Mouse (Mus musculus): ENCODE data around the gene Cmas. TPM values are rescaled to one million over a fixed set of nuclear protein-coding genes. Genes with fewer than 3 reads are reported as not detected.

Cmas gene
- total RNA-seq, 2 experiments from 2014 or later = 107 to 111 TPM

DNA sequence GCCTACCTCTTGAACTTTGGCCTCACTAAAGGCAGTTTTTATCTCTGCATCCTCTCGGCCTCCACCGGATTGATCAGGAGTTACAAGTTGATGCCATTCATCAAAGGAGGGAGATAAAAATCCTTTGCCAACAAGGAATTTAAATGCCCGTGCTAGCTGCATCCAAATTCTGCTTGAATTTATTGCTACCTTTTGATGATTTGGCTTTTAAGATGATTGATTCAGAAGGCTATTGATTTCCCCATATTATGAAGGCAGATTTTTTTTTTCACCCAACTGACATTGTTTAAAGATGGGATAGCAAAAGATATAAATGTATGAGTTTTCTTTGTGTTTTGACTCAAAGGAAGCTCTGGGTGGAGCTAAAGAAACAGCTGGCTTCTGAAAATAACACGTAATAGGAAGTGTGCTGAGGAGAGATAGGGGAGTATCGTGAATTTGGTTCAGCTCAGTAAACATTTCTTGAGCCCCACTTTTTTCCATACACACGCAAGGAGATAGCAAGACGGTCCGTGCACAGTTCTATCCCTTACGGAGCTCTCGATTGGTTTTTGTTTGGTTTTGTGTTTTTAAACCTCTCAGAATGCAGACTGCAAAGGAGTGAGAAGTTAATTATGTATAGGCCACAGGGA lies 964 bp downstream of the Cmas start:
- no peak for DNase-seq (ENCODE audit: extremely low spot score in 1 of 2, low spot score in 2 of 2)
- H3K4me3 ChIP-seq = peak overlapping the region; percentile 92
- H3K27ac ChIP-seq = peak overlapping the region; percentile 90
- intact Hi-C loops (cut with DNase I) = no loop called here
- TF ChIP-seq CTCF (IDR thresholded peaks at IDR 0.05) = no peak

DNA sequence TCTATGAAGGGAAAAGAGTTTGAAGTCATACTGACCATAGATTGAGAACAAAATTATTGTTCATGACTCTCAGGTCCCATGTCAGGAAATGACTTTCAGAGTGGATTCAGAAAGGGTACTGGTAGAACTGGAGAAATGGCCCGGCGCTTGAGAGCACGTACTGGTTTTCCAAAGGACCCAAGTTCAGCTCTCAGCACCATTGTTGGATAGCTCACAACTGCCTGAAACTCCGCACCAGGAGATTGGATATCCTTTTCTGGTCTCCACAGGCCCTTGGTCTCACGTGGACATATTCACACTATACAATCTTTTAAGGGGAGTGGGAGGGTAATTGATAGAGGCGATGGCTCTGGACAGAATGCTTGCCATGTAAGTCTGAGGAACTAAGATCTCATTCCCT lies 1.5 kb downstream of the Cmas start:
- peak overlapping the region; percentile 92 for H3K4me3 ChIP-seq
- H3K27ac ChIP-seq = no peak overlapping the region
- intact Hi-C loops (cut with DNase I) = no loop called here
- no peak for TF ChIP-seq CTCF (IDR thresholded peaks at IDR 0.05)
- no peak for DNase-seq (ENCODE audit: extremely low spot score in 1 of 2, low spot score in 2 of 2)

DNA sequence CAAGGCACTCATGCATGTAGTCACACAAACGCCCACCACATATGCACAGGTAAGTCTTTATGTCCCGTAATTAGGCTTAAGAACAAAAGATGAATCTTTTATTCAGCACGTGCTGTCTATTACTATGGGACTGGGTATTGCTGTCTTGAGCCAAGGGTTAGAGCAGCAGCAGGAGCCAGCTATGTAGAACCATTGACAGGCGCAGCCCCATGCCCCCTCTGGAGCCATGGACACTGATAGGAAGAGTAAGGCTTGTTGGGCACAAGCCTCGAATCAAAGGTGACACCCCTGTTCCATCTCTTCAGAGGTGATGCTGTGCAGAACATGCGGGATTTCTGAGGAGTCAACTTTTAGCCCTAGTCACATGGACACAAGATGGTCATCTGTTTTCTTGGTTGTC lies 2.1 kb downstream of the Cmas start:
- Histone ChIP-seq H3K4me3 (no peak overlapping the region), H3K27ac (no peak overlapping the region)
- intact Hi-C loops (cut with DNase I) = no loop called here
- no peak for TF ChIP-seq CTCF (IDR thresholded peaks at IDR 0.05)
- DNase-seq (ENCODE audit: extremely low spot score in 1 of 2, low spot score in 2 of 2) = no peak

DNA sequence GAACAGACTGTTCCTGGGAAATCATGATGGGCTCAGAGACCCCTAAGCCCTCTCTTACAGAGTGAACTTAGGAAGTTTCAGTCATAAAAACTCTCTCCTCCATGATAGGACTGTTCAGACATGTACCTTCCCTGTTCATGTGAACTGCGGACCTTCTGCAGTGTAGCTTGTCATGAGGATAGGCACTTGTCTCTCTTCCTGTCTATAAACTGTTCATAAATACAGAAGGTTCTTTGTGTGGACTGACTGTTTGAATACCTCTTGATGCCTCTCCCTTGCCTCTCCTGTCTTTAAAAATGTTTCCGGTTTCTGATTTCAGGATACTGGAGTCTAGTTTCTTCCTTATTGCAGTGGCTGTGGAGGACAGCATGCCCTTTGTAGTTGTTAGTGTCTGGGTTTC lies 3.1 kb downstream of the Cmas start:
- DNase-seq (ENCODE audit: extremely low spot score in 1 of 2, low spot score in 2 of 2) = no peak
- intact Hi-C loops (cut with DNase I) = no loop called here
- Histone ChIP-seq H3K27ac (no peak overlapping the region), H3K4me3 (no peak overlapping the region)
- no peak for TF ChIP-seq CTCF (IDR thresholded peaks at IDR 0.05)

DNA sequence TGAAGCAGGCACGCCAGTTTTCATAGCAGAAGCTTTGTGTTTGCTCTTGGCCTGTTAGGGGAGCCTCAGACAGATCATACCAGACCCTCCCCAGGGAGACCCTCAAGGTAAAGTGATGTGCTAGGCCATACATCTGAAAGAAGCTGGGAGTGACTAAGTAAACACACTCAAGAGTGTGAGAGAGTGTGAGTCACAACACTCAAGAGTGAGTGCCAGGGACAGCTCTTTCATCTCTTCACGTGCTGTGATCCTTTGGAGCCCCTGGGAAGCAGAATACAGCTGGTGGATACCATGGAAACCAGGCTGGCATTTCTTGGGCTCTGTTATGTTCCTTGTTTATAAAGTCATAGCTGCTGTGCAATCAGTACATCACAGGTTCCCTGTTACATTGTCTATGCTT lies 8.4 kb downstream of the Cmas start:
- intact Hi-C loops (cut with DNase I) = no loop called here
- DNase-seq (ENCODE audit: extremely low spot score in 1 of 2, low spot score in 2 of 2) = no peak
- Histone ChIP-seq H3K4me3 (no peak overlapping the region), H3K27ac (no peak overlapping the region)
- TF ChIP-seq CTCF (IDR thresholded peaks at IDR 0.05) = no peak

DNA sequence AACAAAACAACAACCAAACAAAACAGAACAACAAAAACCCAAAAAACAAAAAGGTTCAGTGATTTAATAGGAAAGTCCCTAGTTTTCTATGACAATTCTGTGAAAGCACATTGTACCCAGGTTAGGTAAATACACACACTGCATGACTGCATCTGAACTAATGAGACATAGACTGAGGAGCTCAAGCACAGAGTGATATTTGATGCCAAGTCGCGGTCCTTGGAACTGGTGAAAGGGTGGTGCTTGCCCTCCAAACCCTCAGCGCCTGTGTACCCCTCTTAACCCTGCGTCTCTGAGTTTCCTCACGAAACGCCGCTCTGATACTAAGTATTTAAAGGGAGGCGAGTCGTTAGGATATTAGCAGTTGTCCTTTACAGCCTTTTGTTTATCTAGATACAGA lies 10.8 kb downstream of the Cmas start:
- H3K4me3 ChIP-seq = no peak overlapping the region
- no peak for TF ChIP-seq CTCF (IDR thresholded peaks at IDR 0.05)
- no peak for DNase-seq (ENCODE audit: extremely low spot score in 1 of 2, low spot score in 2 of 2)
- intact Hi-C loops (cut with DNase I) = no loop called here
- no peak overlapping the region for H3K27ac ChIP-seq

DNA sequence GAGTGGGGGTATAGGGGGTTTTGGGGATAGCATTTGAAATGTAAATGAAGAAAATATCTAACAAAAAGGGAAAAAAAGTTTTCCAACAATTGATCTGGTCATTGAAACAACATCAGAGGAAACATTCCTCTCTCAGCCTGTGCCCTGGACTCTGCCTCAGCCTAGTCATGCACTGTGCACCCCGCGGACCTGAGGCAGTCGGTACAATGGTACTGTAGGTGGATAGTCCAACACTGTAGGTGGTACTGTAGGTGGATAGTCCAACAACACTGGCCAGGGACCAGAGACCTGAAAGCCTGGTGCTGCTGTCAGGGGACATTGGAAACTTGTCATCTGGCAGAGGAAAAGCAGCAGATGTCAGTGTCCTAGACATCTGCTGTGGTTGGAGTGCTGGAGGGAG lies 13.4 kb downstream of the Cmas start:
- DNase-seq (ENCODE audit: extremely low spot score in 1 of 2, low spot score in 2 of 2) = no peak
- Histone ChIP-seq H3K27ac (no peak overlapping the region), H3K4me3 (no peak overlapping the region)
- intact Hi-C loops (cut with DNase I) = no loop called here
- TF ChIP-seq CTCF (IDR thresholded peaks at IDR 0.05) = no peak

DNA sequence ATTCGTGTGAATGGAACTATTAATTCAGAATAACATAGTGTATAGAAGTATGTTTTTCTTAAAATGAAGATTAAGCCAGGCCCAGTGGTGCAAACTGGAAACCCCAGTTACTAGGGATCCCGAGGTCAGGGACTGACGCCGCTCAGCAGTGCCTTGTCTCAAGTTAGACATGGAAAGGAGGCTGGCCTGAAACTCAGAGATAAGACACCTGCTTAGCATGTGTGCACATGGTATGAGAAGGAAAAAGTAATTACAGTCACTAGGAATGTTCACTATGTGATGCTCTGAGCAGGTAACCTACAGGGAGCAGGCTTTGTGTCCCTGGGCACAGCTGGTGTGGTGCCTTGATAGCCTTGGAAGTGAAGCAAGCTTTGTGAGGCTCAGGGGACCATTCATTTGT lies 15.2 kb downstream of the Cmas start:
- no peak overlapping the region for H3K27ac ChIP-seq
- DNase-seq (ENCODE audit: extremely low spot score in 1 of 2, low spot score in 2 of 2) = no peak
- TF ChIP-seq CTCF (IDR thresholded peaks at IDR 0.05) = no peak
- intact Hi-C loops (cut with DNase I) = no loop called here
- H3K4me3 ChIP-seq = no peak overlapping the region

DNA sequence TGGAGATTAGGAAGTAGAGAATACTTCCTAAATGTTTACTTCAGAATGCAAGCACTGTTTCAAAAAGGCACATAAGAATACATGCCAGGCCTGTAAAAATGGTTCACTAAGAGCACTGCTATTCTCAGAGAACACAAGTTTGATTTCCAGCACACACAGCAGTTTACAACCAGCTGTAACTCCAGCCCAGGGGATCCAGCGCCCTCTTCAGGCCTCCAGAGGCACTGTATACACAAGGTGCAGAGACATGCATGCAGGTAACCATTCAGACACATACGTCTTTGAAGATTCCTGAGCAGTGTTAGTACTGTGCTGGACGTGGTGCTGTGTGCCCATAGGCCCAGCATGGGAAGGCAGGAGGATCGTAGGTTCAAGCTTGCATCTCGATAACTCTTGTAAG lies 17.1 kb downstream of the Cmas start:
- intact Hi-C loops (cut with DNase I) = no loop called here
- no peak for DNase-seq (ENCODE audit: extremely low spot score in 1 of 2, low spot score in 2 of 2)
- TF ChIP-seq CTCF (IDR thresholded peaks at IDR 0.05) = peak; percentile 20
- Histone ChIP-seq H3K27ac (no peak overlapping the region), H3K4me3 (no peak overlapping the region)

DNA sequence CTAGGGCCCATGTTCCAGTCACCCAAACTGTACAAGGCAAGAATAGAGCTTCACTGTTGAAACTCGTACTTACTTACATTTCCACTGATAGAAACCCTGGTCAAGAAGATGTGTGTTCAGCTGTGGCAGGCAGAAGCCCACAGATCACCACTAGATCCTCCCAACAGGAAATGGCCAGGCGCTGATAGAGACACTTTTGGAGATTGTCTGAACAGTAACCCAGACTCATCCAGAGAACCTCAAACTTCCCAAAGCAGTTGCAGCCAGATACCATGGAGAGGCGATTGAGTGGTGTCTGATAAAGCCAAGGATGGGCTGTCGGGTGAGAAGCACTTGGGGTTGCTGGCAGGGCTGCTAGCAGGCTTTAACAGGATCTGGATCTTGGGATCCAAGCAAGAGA lies 20.4 kb downstream of the Cmas start:
- no peak for DNase-seq (ENCODE audit: extremely low spot score in 1 of 2, low spot score in 2 of 2)
- TF ChIP-seq CTCF (IDR thresholded peaks at IDR 0.05) = no peak
- intact Hi-C loops (cut with DNase I) = loop anchor here (5.0 kb wide), 2 partner anchors 235 to 400 kb away; no protein-coding TSS in a partner anchor
- H3K4me3 ChIP-seq = no peak overlapping the region
- H3K27ac ChIP-seq = no peak overlapping the region

DNA sequence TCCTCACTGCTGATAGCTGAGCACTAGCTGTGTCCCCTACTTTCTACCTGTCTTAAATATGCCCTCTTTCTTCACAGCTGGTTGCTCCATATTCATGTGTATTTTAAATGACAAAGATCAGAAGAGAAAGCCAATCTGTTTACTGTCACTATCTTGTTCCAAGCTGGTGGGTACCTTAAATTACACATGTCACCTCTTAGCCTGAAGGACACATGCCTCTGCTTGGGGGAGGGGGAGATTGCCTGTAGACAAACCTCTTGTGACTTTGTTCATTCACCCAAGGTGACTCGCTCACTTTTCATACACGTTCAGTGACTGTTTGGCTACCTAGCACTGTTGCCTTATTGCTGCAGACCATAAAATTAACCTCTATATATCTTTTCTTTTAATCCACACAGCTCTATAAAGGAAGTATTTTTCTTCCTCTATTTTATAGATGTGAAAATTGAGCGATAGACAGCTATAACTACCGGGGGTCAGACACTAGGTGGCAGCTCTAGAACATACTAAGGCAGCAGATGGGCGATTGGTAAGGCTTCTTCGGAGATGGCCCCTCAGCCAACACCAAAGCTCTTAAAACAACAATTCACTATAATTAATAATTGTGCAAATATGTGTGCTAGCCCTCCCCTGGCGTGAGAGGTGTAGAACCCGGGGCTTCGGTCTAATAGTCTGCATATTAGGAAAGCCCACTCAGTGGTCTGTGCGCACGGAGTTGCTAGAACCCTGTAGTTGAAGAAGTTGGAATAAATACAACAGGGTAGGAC lies 22.7 kb downstream of the Cmas start:
- TF ChIP-seq CTCF (IDR thresholded peaks at IDR 0.05) = peak; percentile 78

DNA sequence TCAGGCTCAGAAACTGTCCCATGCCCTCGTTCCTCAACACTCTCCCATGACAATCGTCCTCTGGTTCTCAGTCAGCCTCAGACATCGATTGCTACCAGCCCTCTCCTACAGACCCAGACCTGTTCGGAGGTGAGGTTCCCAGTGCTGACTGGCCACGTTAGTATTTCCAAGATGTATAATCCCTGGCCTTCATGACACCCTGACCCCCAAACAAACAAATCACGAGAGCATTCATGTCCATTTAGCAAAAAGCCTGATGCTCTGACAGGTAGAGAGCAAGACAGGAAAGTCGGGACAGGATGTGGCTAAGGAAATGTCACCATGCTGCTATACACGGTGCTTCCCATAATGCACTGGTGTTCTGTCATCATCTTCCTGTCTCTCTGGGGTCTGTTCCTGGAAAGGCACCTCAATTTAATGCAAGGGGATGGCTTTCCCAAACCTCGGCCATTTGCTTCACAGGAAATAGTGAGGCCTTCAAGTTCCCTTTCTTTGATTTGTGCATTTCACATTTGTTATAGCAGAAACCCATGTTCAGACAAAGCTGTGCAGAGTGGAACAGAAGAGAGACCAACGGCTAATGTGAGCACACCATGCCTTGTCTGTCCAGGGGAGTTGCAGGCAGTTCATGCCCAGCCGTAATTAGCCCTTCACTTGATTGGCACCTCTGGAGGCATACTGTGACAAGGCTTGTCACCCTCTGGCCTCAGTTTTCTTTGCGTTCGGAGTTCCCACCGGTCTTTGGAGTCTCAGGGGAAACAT lies 23.5 kb downstream of the Cmas start:
- Histone ChIP-seq H3K27ac (no peak overlapping the region), H3K4me3 (no peak overlapping the region)
- intact Hi-C loops (cut with DNase I) = loop anchor here (1.0 to 5.0 kb wide), 4 partner anchors 34 to 397 kb away; partner anchors contain the start of gene St8sia1
- no peak for TF ChIP-seq CTCF (IDR thresholded peaks at IDR 0.05)
- DNase-seq (ENCODE audit: extremely low spot score in 1 of 2, low spot score in 2 of 2) = no peak

More for the DNA sequence above, 22.7 kb downstream of the Cmas start:
- Histone ChIP-seq H3K27ac (no peak overlapping the region), H3K4me3 (no peak overlapping the region)
- peak; percentile 39 to 47 for DNase-seq (ENCODE audit: extremely low spot score in 1 of 2, low spot score in 2 of 2)
- intact Hi-C loops (cut with DNase I) = loop anchor here (1.0 to 5.0 kb wide), 3 partner anchors 35 to 398 kb away; no protein-coding TSS in a partner anchor

Data from left cerebral cortex, adult 2 months (tissue).